Mouse (Mus musculus): ENCODE measurements around the gene Kcnh1.

DNA sequence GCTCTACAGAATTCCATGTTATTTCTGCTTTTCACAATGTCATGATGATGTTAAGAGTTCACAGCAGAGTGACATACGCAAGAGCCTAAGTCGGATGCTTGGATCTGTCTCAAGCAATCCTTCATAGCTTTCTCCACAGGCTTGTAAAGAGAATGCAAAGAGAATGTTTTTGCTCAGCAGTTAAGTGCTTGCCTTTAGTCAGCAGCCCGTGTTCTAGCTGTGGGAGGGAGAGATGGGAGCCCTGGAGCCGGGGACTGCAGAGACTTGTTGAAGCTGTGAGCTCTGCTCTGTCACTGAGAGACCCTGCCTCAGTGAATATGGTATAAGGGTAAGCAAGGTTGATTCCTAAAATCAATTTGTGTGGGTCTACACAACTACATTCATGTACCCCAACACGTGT lies 78.3 kb downstream of the Kcnh1 start:
- no peak for TF ChIP-seq EP300 (IDR thresholded peaks at IDR 0.05; ENCODE audit: low read depth)
- TF ChIP-seq CTCF (IDR thresholded peaks at IDR 0.05; ENCODE audit: low read depth) = no peak

Data from liver, embryonic 14.5 days (tissue).